Mouse (Mus musculus) heart, postnatal 0 days (tissue): ENCODE data around the gene Tbx2. TPM values are rescaled to one million over a fixed set of nuclear protein-coding genes. Genes with fewer than 3 reads are reported as not detected.

ENCODE experiments used
- ATAC-seq: fragments of 200-750 bp; cut with Nextera tagmentation; 2 replicates; pipeline ENCODE4 v1.8.0; 2017; ENCODE audit warnings: low read depth, moderate number of reproducible peaks, moderate library complexity; ENCODE audit not compliant: insufficient read depth
- DNase-seq: peaks from one replicate; pipeline ENCODE4 v3.0.0-alpha.2; 2016; ENCODE audit warnings: low spot score
- H3K27ac ChIP-seq: fragments of 300-500 bp; sonication (generic); 2 replicates; pipeline ENCODE4 v1.5.1; 2014; ENCODE audit warnings: low read depth, mild to moderate bottlenecking
- H3K27me3 ChIP-seq: fragments of 300-500 bp; sonication (generic); 2 replicates; pipeline ENCODE4 v1.6.1; 2014; ENCODE audit warnings: low read length, mixed read lengths; ENCODE audit not compliant: control insufficient read depth, insufficient read depth
- H3K36me3 ChIP-seq: fragments of 300-500 bp; sonication (generic); replicated peaks from 2 replicates; pipeline ENCODE4 v1.6.1; 2014; ENCODE audit warnings: low read length, mixed read lengths; ENCODE audit not compliant: control insufficient read depth, insufficient read depth
- H3K4me1 ChIP-seq: fragments of 300-500 bp; sonication (generic); 2 replicates; pipeline ENCODE4 v1.6.1; 2014; ENCODE audit warnings: antibody characterized with exemption; ENCODE audit not compliant: control insufficient read depth, insufficient read depth
- H3K4me2 ChIP-seq: fragments of 300-500 bp; sonication (generic); 2 replicates; pipeline ENCODE4 v1.6.1; 2014; ENCODE audit warnings: low read depth, mild to moderate bottlenecking, low read length, moderate library complexity
- H3K4me3 ChIP-seq: fragments of 300-500 bp; sonication (generic); 2 replicates; pipeline ENCODE4 v1.5.1; 2014; ENCODE audit warnings: low read depth, low read length
- H3K9ac ChIP-seq: fragments of 300-500 bp; sonication (generic); replicated peaks from 2 replicates; pipeline ENCODE4 v1.6.1; 2014; ENCODE audit warnings: low read depth, low read length, mixed read lengths
- H3K9me3 ChIP-seq: fragments of 300-500 bp; sonication (generic); replicated peaks from 2 replicates; pipeline ENCODE4 v1.6.1; 2016; ENCODE audit warnings: low read length; ENCODE audit not compliant: control insufficient read depth
- CTCF ChIP-seq: IDR thresholded peaks from 2 replicates; pipeline ENCODE4 v1.5.1; 2016; ENCODE audit warnings: antibody characterized with exemption, control low read depth, low read depth
- EP300 ChIP-seq: IDR thresholded peaks from 2 replicates; pipeline ENCODE4 v1.6.1; 2016; ENCODE audit warnings: antibody characterized with exemption, low read depth
- WGBS: fragments of 180-500 bp; shearing (Covaris S2); extraction: QIAGEN DNeasy Blood & Tissue Kit; methylation state at CpG from one replicate; pipeline ENCODE4 v1.1.7; 2014; 5-methylcytosine and 5-hydroxymethylcytosine counted together
- polyA plus RNA-seq: library from polyadenylated mRNA; unstranded; fragments of >200 nt; fragmentation: Nextera tagmentation; extraction: Ambion mirVana; gene quantifications from 2 replicates; pipeline ENCODE4 v1.2.1, GENCODE M21; 2015
- total RNA-seq: library from RNA; depleted of rRNA; stranded (reverse); fragments of >200 nt; gene quantifications from 2 replicates; pipeline ENCODE4 v1.2.3, GENCODE M21; 2014; ENCODE audit warnings: low replicate concordance

Gene Tbx2
- total and polyA plus RNA-seq, 2 experiments from 2014 or later = 1.3 to 8.5 TPM

DNA sequence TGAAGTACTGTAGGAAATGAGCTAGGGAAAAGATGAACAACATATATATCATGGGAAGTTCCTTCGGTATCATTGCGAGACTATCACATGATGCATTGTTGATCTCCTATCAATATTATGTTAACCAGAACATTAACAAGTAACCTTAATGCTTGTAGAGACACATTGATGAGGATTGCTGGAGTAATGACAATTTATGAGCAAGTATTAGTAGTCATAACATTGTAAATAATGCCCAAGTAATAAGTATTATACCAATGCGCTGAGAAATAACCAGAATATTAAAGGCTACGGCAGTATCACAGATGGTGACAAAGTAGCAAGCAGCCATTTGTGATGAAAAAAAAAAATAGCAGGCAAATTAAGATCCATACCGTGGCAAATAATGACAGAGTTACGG lies 54.9 kb downstream of the Tbx2 start:
- Histone ChIP-seq H3K9me3 (no peaks in the 10 kb centered on the region), H3K4me3 (no peak overlapping the region), H3K36me3 (no peaks in the 10 kb centered on the region), H3K4me1 (no peaks in the 10 kb centered on the region), H3K9ac (no peak overlapping the region), H3K27me3 (peaks cover 92% of the 10 kb centered on the region), H3K4me2 (no peak overlapping the region), H3K27ac (no peak overlapping the region)
- TF ChIP-seq EP300 = no peak
- no peak for TF ChIP-seq CTCF
- DNase-seq (no peak), ATAC-seq (no peak)
- 27% methylated on average over 6 of the region's 6 CpGs for WGBS

DNA sequence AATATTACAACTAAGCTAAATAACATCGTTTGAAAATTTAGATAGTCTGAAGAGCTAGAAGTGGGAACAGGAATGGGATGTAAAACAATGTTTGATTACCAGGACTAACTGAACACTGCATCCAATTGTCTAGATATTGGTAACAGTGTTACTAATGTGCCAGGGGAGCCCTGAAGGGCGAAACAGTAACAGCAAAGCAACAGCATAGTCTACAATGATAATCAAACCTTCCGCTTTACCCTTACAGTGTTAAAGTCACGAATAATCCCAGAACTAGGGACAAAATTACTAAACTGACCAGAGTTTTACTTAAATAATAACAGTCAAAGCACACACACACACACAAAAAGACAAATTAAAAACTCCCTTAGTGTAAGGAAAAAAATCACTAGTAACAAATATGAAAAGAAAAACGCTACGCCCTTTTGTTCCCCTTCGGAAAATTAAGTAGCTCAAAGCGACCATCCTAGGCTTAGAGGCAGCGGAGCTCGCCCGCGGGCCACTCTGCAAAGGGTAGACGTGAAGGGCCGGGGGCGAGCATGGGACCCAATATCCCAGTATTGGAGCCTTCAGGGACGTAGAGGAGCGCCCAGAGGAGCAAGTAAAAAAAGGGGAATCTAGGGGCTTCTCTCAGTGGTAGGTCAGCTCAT lies 55.6 kb downstream of the Tbx2 start:
- H3K4me2 ChIP-seq = peak overlapping the region; percentile 15; the same call in 1 of the 2 replicates
- ATAC-seq (no peak), DNase-seq (no peak)
- H3K9me3 ChIP-seq = no peaks in the 10 kb centered on the region
- H3K4me3 ChIP-seq = peak overlapping the region; percentile 16
- H3K27ac ChIP-seq = no peak overlapping the region
- H3K9ac ChIP-seq = no peak overlapping the region
- no peaks in the 10 kb centered on the region for H3K4me1 ChIP-seq
- 7% methylated on average over 17 of the region's 17 CpGs for WGBS
- no peaks in the 10 kb centered on the region for H3K36me3 ChIP-seq
- no peak for TF ChIP-seq EP300
- TF ChIP-seq CTCF = no peak
- peaks cover 93% of the 10 kb centered on the region for H3K27me3 ChIP-seq

DNA sequence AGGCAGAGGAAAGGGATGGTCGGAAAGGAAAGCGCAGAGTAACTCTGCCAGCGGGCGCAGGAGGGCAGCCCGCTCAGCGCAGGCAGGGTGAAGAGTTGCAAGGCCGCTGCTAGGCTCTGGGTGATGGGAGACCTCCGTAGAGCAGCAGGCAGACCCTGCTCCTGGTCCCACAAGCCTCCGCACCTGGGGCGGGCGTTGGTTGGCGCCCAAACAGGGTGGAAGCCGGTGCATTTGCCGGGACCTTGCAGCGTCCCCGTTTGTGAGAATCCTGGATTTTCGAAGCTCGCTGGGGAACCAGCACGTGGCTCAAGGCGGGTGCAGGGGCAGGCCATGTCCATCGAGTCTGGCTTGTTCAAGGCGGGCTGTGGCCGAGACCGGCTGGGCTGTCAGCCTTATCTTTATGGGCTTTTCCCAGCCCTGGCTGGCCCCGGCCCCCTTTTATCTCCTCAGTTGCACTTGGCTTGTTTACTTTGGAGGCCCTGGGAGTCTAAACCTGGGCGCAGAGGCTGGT lies 56.2 kb downstream of the Tbx2 start:
- H3K27me3 ChIP-seq = peaks cover 96% of the 10 kb centered on the region
- TF ChIP-seq CTCF = no peak
- TF ChIP-seq EP300 = no peak
- H3K4me2 ChIP-seq = peak overlapping the region; percentile 15; the same call in 1 of the 2 replicates
- no peak for DNase-seq
- H3K27ac ChIP-seq = no peak overlapping the region
- ATAC-seq = no peak
- H3K9me3 ChIP-seq = no peaks in the 10 kb centered on the region
- H3K4me3 ChIP-seq = peak overlapping the region; percentile 16
- WGBS = 11% methylated on average over 26 of the region's 26 CpGs
- H3K9ac ChIP-seq = no peak overlapping the region
- no peaks in the 10 kb centered on the region for H3K36me3 ChIP-seq
- no peaks in the 10 kb centered on the region for H3K4me1 ChIP-seq

DNA sequence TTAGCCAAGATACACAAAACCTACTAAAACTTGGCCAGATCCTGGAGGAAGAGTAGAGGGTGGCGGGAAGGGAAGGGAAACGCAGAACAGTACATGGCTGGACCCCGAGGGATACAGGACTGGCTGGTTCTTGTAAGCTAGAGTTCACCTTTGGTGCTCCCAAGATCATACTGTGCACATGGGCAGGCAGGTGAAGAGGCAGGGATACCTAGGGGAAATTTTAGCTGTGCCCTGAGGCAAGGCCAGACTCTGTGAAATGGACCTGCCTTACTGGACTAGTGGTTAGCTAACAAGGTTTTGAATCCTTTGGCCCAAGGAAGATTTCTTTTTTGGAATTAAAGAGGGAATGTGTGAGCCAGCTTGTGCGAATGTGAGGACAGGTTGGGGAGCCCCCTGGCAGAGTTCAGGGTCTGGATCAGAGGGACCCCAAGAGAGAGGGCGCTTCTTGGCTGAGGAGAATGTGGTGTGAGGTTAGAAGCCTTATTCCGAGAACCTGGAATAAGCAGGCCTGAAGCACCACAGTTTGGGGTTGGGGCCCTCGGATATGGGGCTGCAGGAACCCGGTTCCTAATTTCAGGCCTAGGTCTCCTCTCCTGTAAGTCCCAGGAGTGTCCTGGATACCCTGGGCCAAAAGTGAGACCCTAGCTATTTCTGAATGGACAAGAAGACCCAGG lies 56.8 kb downstream of the Tbx2 start:
- no peaks in the 10 kb centered on the region for H3K4me1 ChIP-seq
- no peak overlapping the region for H3K27ac ChIP-seq
- WGBS = 50% methylated on average over 8 of the region's 8 CpGs
- ATAC-seq (no peak), DNase-seq (no peak)
- H3K36me3 ChIP-seq = no peaks in the 10 kb centered on the region
- H3K4me3 ChIP-seq = no peak overlapping the region
- H3K27me3 ChIP-seq = peaks cover 99% of the 10 kb centered on the region
- H3K9me3 ChIP-seq = no peaks in the 10 kb centered on the region
- no peak overlapping the region for H3K9ac ChIP-seq
- TF ChIP-seq CTCF = no peak
- TF ChIP-seq EP300 = no peak
- H3K4me2 ChIP-seq = no peak overlapping the region

DNA sequence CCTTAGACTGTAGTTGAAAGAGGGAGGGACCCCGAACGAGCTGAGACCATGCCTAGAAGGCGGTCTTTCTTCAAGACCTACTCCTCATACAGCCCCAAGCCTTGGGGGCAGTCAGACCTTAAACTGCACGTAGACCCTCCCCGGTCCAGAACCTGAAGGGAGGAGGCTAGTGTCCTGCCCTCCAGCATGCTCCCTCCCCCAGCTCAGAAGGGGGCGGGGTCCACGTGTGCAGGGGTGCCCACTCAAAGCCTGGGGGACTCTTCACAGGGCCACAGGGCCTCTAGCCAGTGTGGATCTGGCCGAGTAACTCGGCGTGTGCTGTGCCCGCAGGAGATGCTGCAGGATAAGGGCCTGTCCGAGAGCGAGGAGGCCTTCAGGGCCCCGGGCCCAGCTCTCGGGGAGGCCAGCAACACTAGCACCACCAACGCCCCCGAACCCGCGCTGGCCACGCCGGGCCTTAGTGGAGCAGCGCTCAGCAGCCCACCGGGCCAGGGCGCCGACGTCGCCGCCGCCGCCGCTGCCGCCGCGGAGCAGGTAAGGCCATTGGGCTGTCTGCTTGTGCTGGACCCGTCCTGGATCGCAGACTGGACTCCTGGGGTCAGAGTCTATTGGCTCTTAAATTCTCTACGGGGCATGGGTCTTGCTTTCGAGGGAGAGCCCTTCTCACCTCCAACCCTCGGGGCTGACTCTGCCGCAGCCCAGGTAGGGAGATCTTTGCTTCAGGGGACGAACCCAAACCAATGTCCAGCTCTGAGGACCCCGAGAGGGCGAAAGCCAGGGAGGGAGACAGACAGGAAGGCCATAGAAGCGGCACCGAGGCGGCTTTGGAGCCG lies 57.6 kb downstream of the Tbx2 start:
- Histone ChIP-seq H3K9ac (no peak overlapping the region), H3K4me1 (0 out of 2 replicates have a peak, but pooled peaks cover 5% of the 10 kb centered on the region), H3K9me3 (no peaks in the 10 kb centered on the region), H3K27ac (no peak overlapping the region), H3K36me3 (no peaks in the 10 kb centered on the region), H3K4me3 (peak overlapping the region; percentile 22; the same call in 1 of the 2 replicates), H3K4me2 (no peak overlapping the region), H3K27me3 (peaks cover 99% of the 10 kb centered on the region)
- TF ChIP-seq EP300 (no peak), CTCF (no peak)
- WGBS = 8% methylated on average over 47 of the region's 47 CpGs
- no peak for ATAC-seq
- DNase-seq = no peak
